Mouse (Mus musculus): ENCODE data around the gene Nenf. TPM values are rescaled to one million over a fixed set of nuclear protein-coding genes. Genes with fewer than 3 reads are reported as not detected.

Gene Nenf
- not detected for polyA plus RNA-seq (2014; fragmentation: Illumina TruSeq; extraction: RNeasy Lipid Tissue Mini Kit (QIAGEN cat#74804); ENCODE audit: low read depth, low replicate concordance)

DNA sequence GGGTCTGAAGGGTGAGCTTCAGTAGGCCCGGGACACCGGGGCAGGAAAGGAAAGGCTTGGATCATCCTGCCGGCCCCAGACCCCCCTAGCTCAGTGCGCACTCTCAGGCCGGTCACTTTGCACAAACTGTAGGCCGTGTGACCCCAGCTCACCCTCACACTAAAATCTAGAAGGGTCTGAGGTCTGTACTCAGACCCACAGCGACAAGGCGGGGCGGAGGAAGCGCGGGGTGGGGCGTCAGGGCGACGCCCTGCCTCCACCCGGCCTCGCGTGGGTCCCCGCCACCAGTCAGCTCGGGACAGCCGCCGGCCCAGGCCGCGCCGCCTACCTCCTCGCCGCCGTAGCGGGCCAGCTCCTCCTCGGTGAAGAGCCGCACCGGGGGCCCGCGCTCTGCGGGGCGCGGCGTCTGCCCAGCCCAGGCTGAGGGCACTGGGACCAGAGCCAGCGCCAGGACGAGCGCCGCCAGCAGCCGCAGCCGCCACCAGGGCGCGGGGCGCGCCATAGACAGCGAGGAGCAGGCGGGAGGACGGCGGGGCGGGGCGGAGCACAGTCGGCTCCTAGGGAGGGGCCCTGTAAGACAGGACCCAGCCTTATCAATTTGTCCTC, at the start of gene Nenf:
Nenf (minus strand) TSS at position 604 of the 606 bp plus-strand sequence.

DNA sequence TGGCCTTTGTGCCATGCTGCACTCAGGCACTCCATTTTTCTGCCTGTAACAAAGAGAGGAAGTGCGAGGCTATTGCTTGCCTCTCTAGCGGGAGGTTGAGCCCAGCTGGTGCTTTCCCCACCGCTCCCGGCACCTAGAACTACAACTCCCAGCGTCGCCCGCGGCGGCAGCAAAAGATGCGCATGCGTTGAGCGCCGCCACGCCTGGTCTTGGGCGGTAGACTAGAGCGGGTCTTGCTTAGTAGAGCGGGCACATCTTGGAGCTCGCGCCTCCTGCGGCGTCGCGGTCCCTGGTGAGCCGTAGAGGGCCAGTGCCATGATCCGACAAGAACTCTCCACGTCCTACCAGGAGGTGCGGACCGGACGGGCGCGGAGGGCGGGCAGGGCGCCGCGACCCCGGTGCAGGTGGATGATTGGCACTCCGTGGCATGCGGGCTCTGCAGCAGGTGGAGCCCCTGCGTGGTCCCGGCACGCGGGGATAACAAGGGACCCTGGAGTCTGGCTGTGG, 7.8 kb upstream of the Nenf start, which contains the start of gene Tmem206:
Tmem206 (plus strand) TSS at position 187 of the 507 bp plus-strand sequence.

Other genes starting within 250 kb of the Nenf start
- gene Batf3, start 220.3 kb downstream of the Nenf start, polyA plus RNA-seq (2014; fragmentation: Illumina TruSeq; extraction: RNeasy Lipid Tissue Mini Kit (QIAGEN cat#74804); ENCODE audit: low read depth, low replicate concordance): not detected
- not detected for gene Fam71a, start 153.4 kb downstream of the Nenf start, polyA plus RNA-seq (2014; fragmentation: Illumina TruSeq; extraction: RNeasy Lipid Tissue Mini Kit (QIAGEN cat#74804); ENCODE audit: low read depth, low replicate concordance)
- gene Atf3, start 100.2 kb downstream of the Nenf start, polyA plus RNA-seq (2014; fragmentation: Illumina TruSeq; extraction: RNeasy Lipid Tissue Mini Kit (QIAGEN cat#74804); ENCODE audit: low read depth, low replicate concordance): 3.0 TPM
- gene Tmem206, start 7.7 kb upstream of the Nenf start, polyA plus RNA-seq (2014; fragmentation: Illumina TruSeq; extraction: RNeasy Lipid Tissue Mini Kit (QIAGEN cat#74804); ENCODE audit: low read depth, low replicate concordance): 0.87 TPM
- gene Ppp2r5a, start 85.1 kb upstream of the Nenf start, polyA plus RNA-seq (2014; fragmentation: Illumina TruSeq; extraction: RNeasy Lipid Tissue Mini Kit (QIAGEN cat#74804); ENCODE audit: low read depth, low replicate concordance): 215 TPM